Mouse (Mus musculus) small intestine, adult 2 months (tissue): ENCODE measurements around the gene Ap1g1.

Source experiments
- CTCF ChIP-seq: fragments of 200-500 bp; IDR thresholded peaks from 2 replicates; pipeline ENCODE4 v1.5.1; 2012; ENCODE audit warnings: low read depth, mild to moderate bottlenecking, control low read depth, inconsistent platforms, low read length, moderate library complexity, mixed read lengths; ENCODE audit not compliant: insufficient replicate concordance, insufficient read length; ENCODE audit errors: extremely low read depth
- POLR2A ChIP-seq: fragments of 200-500 bp; IDR thresholded peaks from 2 replicates; pipeline ENCODE4 v1.6.1; 2012; ENCODE audit warnings: low read depth, mild to moderate bottlenecking, control low read depth, inconsistent platforms, low read length, moderate library complexity

GRCm38 (mm10) chr8:109868680-109869361, 90.5 kb downstream of the Ap1g1 start:
- TF ChIP-seq POLR2A (no peak), CTCF (no peak)
